Comparison of ENCODE assay signal across 30 mouse cellular contexts in the genomic region with DNA sequence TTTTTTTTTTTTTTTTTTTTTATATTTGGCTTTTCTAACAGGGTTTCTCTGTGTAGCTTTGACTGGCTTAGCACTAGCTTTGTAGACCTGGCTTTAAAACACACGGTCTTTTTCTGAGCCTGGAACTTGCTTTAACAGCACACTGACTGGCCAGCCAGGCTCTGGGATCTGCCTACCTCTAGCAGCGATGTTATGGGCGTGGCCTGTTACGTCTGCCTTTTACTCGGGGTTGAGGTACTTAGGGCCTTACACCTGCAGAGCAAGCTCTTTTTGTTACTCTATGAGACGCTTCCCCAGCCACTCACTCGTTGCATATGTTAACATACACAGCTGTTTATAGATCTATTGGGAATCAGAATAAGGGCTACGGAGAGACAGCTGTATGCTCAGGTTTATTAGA. TPM values are rescaled to one million over a fixed set of nuclear protein-coding genes. Genes with fewer than 3 reads are reported as not detected.
DNase-seq lines count a peak whose midpoint lies in the region; ATAC-seq and TF ChIP-seq lines count a peak whose summit lies in the region.
"Had no signal": no experiment of that assay in that cellular context is flagged by ENCODE, and none has a peak within 500 bp of the region (broad histone marks: within the 10 kb centered on the region; RNA-seq: fewer than 3 reads in every experiment).

No protein-coding gene starts in this region.

- H3K36me3 ChIP-seq in lung, embryonic 14.5 days (ENCODE audit: insufficient read depth) = no peaks in the 10 kb centered on the region
- H3K36me3 ChIP-seq in intestine, embryonic 16.5 days (ENCODE audit: control insufficient read depth, insufficient read depth, low read length) = no peaks in the 10 kb centered on the region
- H3K36me3 ChIP-seq: embryonic facial prominence, embryonic 12.5 days; embryonic facial prominence, embryonic 15.5 days; heart, embryonic 15.5 days had no signal

- H3K27me3 ChIP-seq in lung, embryonic 14.5 days (ENCODE audit: insufficient read depth, low read length) = no peaks in the 10 kb centered on the region
- H3K27me3 ChIP-seq in intestine, embryonic 16.5 days (replicated peaks; ENCODE audit: control insufficient read depth, insufficient read depth, low read length) = no peaks in the 10 kb centered on the region
- H3K27me3 ChIP-seq: embryonic facial prominence, embryonic 12.5 days; embryonic facial prominence, embryonic 15.5 days; heart, embryonic 15.5 days had no signal

- no peak overlapping the region for H3K4me3 ChIP-seq in lung, embryonic 14.5 days (ENCODE audit: low read depth, low read length)
- H3K4me3 ChIP-seq in lung, adult 2 months (replicated peaks; ENCODE audit: extremely low read depth, low read depth, low read length) = no peak overlapping the region
- H3K4me3 ChIP-seq in intestine, embryonic 16.5 days (ENCODE audit: low read length) = no peak overlapping the region
- H3K4me3 ChIP-seq: embryonic facial prominence, embryonic 12.5 days; embryonic facial prominence, embryonic 15.5 days; gastrocnemius, adult 2 months; heart, embryonic 15.5 days had no signal

- H3K9me3 ChIP-seq in lung, embryonic 14.5 days (ENCODE audit: low read depth, low read length) = no peaks in the 10 kb centered on the region
- H3K9me3 ChIP-seq in intestine, embryonic 16.5 days (ENCODE audit: control insufficient read depth, low read length) = no peaks in the 10 kb centered on the region
- H3K9me3 ChIP-seq: embryonic facial prominence, embryonic 12.5 days; embryonic facial prominence, embryonic 15.5 days; heart, embryonic 15.5 days had no signal

- H3K9ac ChIP-seq in lung, embryonic 14.5 days = no peak overlapping the region
- no peak overlapping the region for H3K9ac ChIP-seq in intestine, embryonic 16.5 days (ENCODE audit: low read depth, low read length)
- H3K9ac ChIP-seq: embryonic facial prominence, embryonic 12.5 days; embryonic facial prominence, embryonic 15.5 days; forebrain, postnatal 0 days; heart, embryonic 15.5 days; hindbrain, embryonic 14.5 days had no signal

- no peaks in the 10 kb centered on the region for H3K4me1 ChIP-seq in lung, embryonic 14.5 days (ENCODE audit: insufficient read depth)
- no peaks in the 10 kb centered on the region for H3K4me1 ChIP-seq in lung, adult 2 months (ENCODE audit: control insufficient read depth, insufficient read depth, low read length)
- peaks cover 3% of the 10 kb centered on the region; the same call in 1 of the 2 replicates for H3K4me1 ChIP-seq in intestine, embryonic 16.5 days (ENCODE audit: control insufficient read depth, insufficient read depth, low read length)
- H3K4me1 ChIP-seq: embryonic facial prominence, embryonic 12.5 days; embryonic facial prominence, embryonic 15.5 days; heart, embryonic 15.5 days had no signal

- no peak overlapping the region for H3K27ac ChIP-seq in lung, embryonic 14.5 days (ENCODE audit: low read depth)
- H3K27ac ChIP-seq in intestine, embryonic 16.5 days (ENCODE audit: low read length) = no peak overlapping the region
- H3K27ac ChIP-seq: embryonic facial prominence, embryonic 12.5 days; embryonic facial prominence, embryonic 15.5 days; gastrocnemius, adult 2 months; heart, embryonic 15.5 days; hindbrain, embryonic 14.5 days; hindbrain, postnatal 0 days had no signal

- no peak overlapping the region for H3K4me2 ChIP-seq in lung, embryonic 14.5 days
- no peak overlapping the region for H3K4me2 ChIP-seq in intestine, embryonic 16.5 days (ENCODE audit: low read depth, low read length)
- H3K4me2 ChIP-seq: embryonic facial prominence, embryonic 12.5 days; embryonic facial prominence, embryonic 15.5 days; heart, embryonic 11.5 days; heart, embryonic 15.5 days; hindbrain, embryonic 14.5 days had no signal

- no peak for ATAC-seq in lung, embryonic 14.5 days (ENCODE audit: insufficient read depth)
- ATAC-seq in intestine, embryonic 16.5 days = no peak
- ATAC-seq: forebrain, embryonic 14.5 days; forebrain, postnatal 0 days; hindbrain, postnatal 0 days; inflammation-experienced regulatory T-cells, adult 6 months had no signal

- DNase-seq in embryo, embryonic 11 days = peak; percentile 5
- DNase-seq in embryo, embryonic 9.5 days (ENCODE audit: extremely low spot score) = no peak
- DNase-seq in kidney, adult 9 months = peak; percentile 31
- DNase-seq in kidney, postnatal 10 days = no peak
- DNase-seq in lung, embryonic 14.5 days = peak; percentile 12
- no peak for DNase-seq in lung, adult 2 months
- DNase-seq in cerebellum, postnatal 4 days (ENCODE audit: low spot score in 2 of 2) = no peak
- DNase-seq: adrenal gland, postnatal 10 days; cerebellum, adult 11 months; cerebellum, adult 2 months; cerebellum, adult 9-11 months; cerebellum, postnatal 25 days; forebrain, postnatal 0 days; gastrocnemius, adult 2 months; gastrocnemius, postnatal 14 days; heart, adult 11 months; heart, postnatal 10 days; heart, postnatal 36 days had no signal

- WGBS in lung, embryonic 14.5 days = 27% methylated on average over 8 of the region's 8 CpGs
- WGBS in lung, adult 2 months = 29% methylated on average over 8 of the region's 8 CpGs
- WGBS in intestine, embryonic 16.5 days = 26% methylated on average over 8 of the region's 8 CpGs

- no peak for TF ChIP-seq POLR2A in lung, adult 2 months (IDR thresholded peaks at IDR 0.05; ENCODE audit: borderline replicate concordance, extremely low read depth, low read depth, low read length)

- no peak for TF ChIP-seq CTCF in lung, embryonic 14.5 days (IDR thresholded peaks at IDR 0.05; ENCODE audit: low read depth)
- TF ChIP-seq CTCF in lung, adult 2 months (IDR thresholded peaks at IDR 0.05; ENCODE audit: insufficient read depth, low read length) = no peak

RNA-seq across cellular contexts. Expression of a gene that starts 7.3 kb away (rescaled TPM):
- 8.0 and 8.7 TPM in 2 replicates for polyA plus RNA-seq in lung, embryonic 14.5 days (2014; fragmentation: Nextera tagmentation; extraction: Ambion mirVana)
- polyA plus RNA-seq in lung, adult 2 months (2012; rRNA removed) = 5.0 and 5.2 TPM in 2 replicates
- polyA plus RNA-seq in intestine, embryonic 16.5 days (2015; fragmentation: Nextera tagmentation; extraction: Ambion mirVana) = 5.5 and 7.5 TPM in 2 replicates

RNA-seq across cellular contexts. Expression of a gene that starts 14.1 kb away (rescaled TPM):
- 0.39 TPM in 1 of 2 replicates, not detected in the other for polyA plus RNA-seq in lung, embryonic 14.5 days (2014; fragmentation: Nextera tagmentation; extraction: Ambion mirVana)
- polyA plus RNA-seq in lung, adult 2 months (2012; rRNA removed) = 0.36 and 0.54 TPM in 2 replicates
- 9.2 and 10.3 TPM in 2 replicates for polyA plus RNA-seq in intestine, embryonic 16.5 days (2015; fragmentation: Nextera tagmentation; extraction: Ambion mirVana)
- polyA plus RNA-seq: cortical plate, adult 2 months; embryonic facial prominence, embryonic 12.5 days; forebrain, embryonic 14.5 days; forebrain, postnatal 0 days; frontal cortex, adult 2 months; hindbrain, embryonic 11.5 days; hindbrain, embryonic 14.5 days; inflammation-experienced regulatory T-cells, adult 6 months had no signal

RNA-seq across cellular contexts. Expression of a gene that starts 16.9 kb away (rescaled TPM):
- polyA plus RNA-seq in lung, embryonic 14.5 days (2014; fragmentation: Nextera tagmentation; extraction: Ambion mirVana) = 21.1 and 23.7 TPM in 2 replicates
- 40.8 and 43.3 TPM in 2 replicates for polyA plus RNA-seq in lung, adult 2 months (2012; rRNA removed)
- 17.1 and 17.3 TPM in 2 replicates for polyA plus RNA-seq in intestine, embryonic 16.5 days (2015; fragmentation: Nextera tagmentation; extraction: Ambion mirVana)

RNA-seq across cellular contexts. Expression of a gene that starts 21.5 kb away (rescaled TPM):
- polyA plus RNA-seq in lung, embryonic 14.5 days (2014; fragmentation: Nextera tagmentation; extraction: Ambion mirVana) = 248 and 258 TPM in 2 replicates
- 52.4 and 60.4 TPM in 2 replicates for polyA plus RNA-seq in lung, adult 2 months (2012; rRNA removed)
- polyA plus RNA-seq in intestine, embryonic 16.5 days (2015; fragmentation: Nextera tagmentation; extraction: Ambion mirVana) = 214 and 228 TPM in 2 replicates

RNA-seq across cellular contexts. Expression of a gene that starts 34.7 kb away (rescaled TPM):
- 10.4 and 10.6 TPM in 2 replicates for polyA plus RNA-seq in lung, embryonic 14.5 days (2014; fragmentation: Nextera tagmentation; extraction: Ambion mirVana)
- polyA plus RNA-seq in lung, adult 2 months (2012; rRNA removed) = 13.0 and 107 TPM in 2 replicates
- polyA plus RNA-seq in intestine, embryonic 16.5 days (2015; fragmentation: Nextera tagmentation; extraction: Ambion mirVana) = 50.1 and 59.9 TPM in 2 replicates

Comparison
In these comparisons a context has a peak if more than half of its experiments do, and no peak if none do; other contexts are left out.
1. DNase-seq: peak in embryo, embryonic 11 days (single experiment), kidney, adult 9 months (single experiment) and lung, embryonic 14.5 days (single experiment); none in embryo, embryonic 9.5 days (single experiment), kidney, postnatal 10 days (single experiment), lung, adult 2 months (single experiment) and cerebellum, postnatal 4 days (0 of 2).